Mouse (Mus musculus) embryonic facial prominence, embryonic 12.5 days (tissue): ENCODE measurements around the gene Txlng. TPM values are rescaled to one million over a fixed set of nuclear protein-coding genes. Genes with fewer than 3 reads are reported as not detected.
A peak's percentile ranks its signal among the peaks of the same experiment; 100 is the strongest.

Source experiments
- ATAC-seq: fragments of 200-750 bp; cut with Nextera tagmentation; 2 replicates; pipeline ENCODE4 v1.8.0; 2017; ENCODE audit not compliant: insufficient number of reproducible peaks, insufficient read depth, low FRiP score, low TSS enrichment
- H3K27ac ChIP-seq: fragments of 300-500 bp; sonication (generic); 2 replicates; pipeline ENCODE4 v1.5.1; 2016; ENCODE audit warnings: mild to moderate bottlenecking
- H3K27me3 ChIP-seq: fragments of 300-500 bp; sonication (generic); 2 replicates; pipeline ENCODE4 v1.6.1; 2016; ENCODE audit warnings: mild to moderate bottlenecking, moderate library complexity
- H3K36me3 ChIP-seq: fragments of 300-500 bp; sonication (generic); 2 replicates; pipeline ENCODE4 v1.6.1; 2016; ENCODE audit warnings: mild to moderate bottlenecking
- H3K4me1 ChIP-seq: fragments of 300-500 bp; sonication (generic); 2 replicates; pipeline ENCODE4 v1.6.1; 2016
- H3K4me2 ChIP-seq: fragments of 300-500 bp; sonication (generic); replicated peaks from 2 replicates; pipeline ENCODE4 v1.6.1; 2016; ENCODE audit warnings: mild to moderate bottlenecking, moderate library complexity
- H3K4me3 ChIP-seq: fragments of 300-500 bp; sonication (generic); 2 replicates; pipeline ENCODE4 v1.5.1; 2016; ENCODE audit warnings: mild to moderate bottlenecking
- H3K9ac ChIP-seq: fragments of 300-500 bp; sonication (generic); 2 replicates; pipeline ENCODE4 v1.6.1; 2016; ENCODE audit warnings: mild to moderate bottlenecking, moderate library complexity
- H3K9me3 ChIP-seq: fragments of 300-500 bp; sonication (generic); 2 replicates; pipeline ENCODE4 v1.6.1; 2016; ENCODE audit warnings: mild to moderate bottlenecking, moderate library complexity
- WGBS: fragments of 180-500 bp; shearing (Covaris S2); methylation state at CpG from one replicate; pipeline ENCODE4 v1.1.7; 2016; 5-methylcytosine and 5-hydroxymethylcytosine counted together
- polyA plus RNA-seq: library from polyadenylated mRNA; unstranded; fragments of >200 nt; fragmentation: Nextera tagmentation; extraction: Ambion mirVana; gene quantifications from 2 replicates; pipeline ENCODE4 v1.2.1, GENCODE M21; 2016

The Txlng gene
- polyA plus RNA-seq = 17.1 TPM in 2 replicates

GRCm38 (mm10) chrX:162829203-162829708, at the start of gene Txlng:
Gene Txlng, minus strand, starts transcription at chrX:162829454.
- Histone ChIP-seq H3K4me2 (peak within 1 kb of the TSS; percentile 83), H3K27me3 (no peaks in the 10 kb centered on the region), H3K9ac (peak within 1 kb of the TSS; percentile 54), H3K36me3 (no peaks in the 10 kb centered on the region), H3K9me3 (no peaks in the 10 kb centered on the region), H3K4me1 (no peaks in the 10 kb centered on the region), H3K4me3 (peak within 1 kb of the TSS; percentile 54), H3K27ac (no peak within 1 kb of the TSS)
- WGBS = 28% methylated on average over 37 of the region's 37 CpGs
- ATAC-seq = peak; percentile 99

DNA sequence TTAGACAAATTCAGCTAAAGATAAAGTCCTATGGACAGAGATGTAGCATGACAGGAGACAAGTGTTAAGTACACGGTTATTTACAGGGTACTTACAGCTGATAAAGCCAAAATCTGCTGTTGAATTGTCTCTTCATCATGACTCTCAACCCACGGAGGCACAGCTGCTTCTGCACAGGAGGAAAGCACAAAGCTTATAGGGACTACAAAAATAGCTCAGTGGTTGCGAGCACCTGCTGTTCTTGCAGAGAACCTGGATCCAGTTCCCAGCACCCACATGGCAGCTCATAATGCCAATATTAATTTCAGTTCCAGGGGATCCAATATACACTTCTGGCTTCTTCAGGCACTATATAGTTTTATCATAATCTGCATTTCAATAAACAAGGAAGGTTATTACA, 49.0 kb upstream of the Txlng start:
- 92% methylated on average over 3 of the region's 3 CpGs for WGBS
- H3K4me1 ChIP-seq = no peaks in the 10 kb centered on the region
- no peak for ATAC-seq
- no peaks in the 10 kb centered on the region for H3K27me3 ChIP-seq
- no peak overlapping the region for H3K4me3 ChIP-seq
- H3K36me3 ChIP-seq = no peaks in the 10 kb centered on the region
- H3K4me2 ChIP-seq = no peak overlapping the region
- no peak overlapping the region for H3K9ac ChIP-seq
- H3K27ac ChIP-seq = no peak overlapping the region
- H3K9me3 ChIP-seq = no peaks in the 10 kb centered on the region

- H3K27ac ChIP-seq = no peak overlapping the region
- 71% methylated on average over 2 of the region's 2 CpGs for WGBS
- no peak overlapping the region for H3K4me3 ChIP-seq
- H3K9me3 ChIP-seq = no peaks in the 10 kb centered on the region
- H3K4me2 ChIP-seq = no peak overlapping the region
- 0 out of 2 replicates have a peak, but pooled peaks cover 5% of the 10 kb centered on the region for H3K36me3 ChIP-seq
- no peaks in the 10 kb centered on the region for H3K4me1 ChIP-seq
- H3K27me3 ChIP-seq = no peaks in the 10 kb centered on the region
- no peak for ATAC-seq
- no peak overlapping the region for H3K9ac ChIP-seq
These were observed 44.5 kb upstream of the Txlng start for GRCm38 (mm10) chrX:162873761-162874160.

DNA sequence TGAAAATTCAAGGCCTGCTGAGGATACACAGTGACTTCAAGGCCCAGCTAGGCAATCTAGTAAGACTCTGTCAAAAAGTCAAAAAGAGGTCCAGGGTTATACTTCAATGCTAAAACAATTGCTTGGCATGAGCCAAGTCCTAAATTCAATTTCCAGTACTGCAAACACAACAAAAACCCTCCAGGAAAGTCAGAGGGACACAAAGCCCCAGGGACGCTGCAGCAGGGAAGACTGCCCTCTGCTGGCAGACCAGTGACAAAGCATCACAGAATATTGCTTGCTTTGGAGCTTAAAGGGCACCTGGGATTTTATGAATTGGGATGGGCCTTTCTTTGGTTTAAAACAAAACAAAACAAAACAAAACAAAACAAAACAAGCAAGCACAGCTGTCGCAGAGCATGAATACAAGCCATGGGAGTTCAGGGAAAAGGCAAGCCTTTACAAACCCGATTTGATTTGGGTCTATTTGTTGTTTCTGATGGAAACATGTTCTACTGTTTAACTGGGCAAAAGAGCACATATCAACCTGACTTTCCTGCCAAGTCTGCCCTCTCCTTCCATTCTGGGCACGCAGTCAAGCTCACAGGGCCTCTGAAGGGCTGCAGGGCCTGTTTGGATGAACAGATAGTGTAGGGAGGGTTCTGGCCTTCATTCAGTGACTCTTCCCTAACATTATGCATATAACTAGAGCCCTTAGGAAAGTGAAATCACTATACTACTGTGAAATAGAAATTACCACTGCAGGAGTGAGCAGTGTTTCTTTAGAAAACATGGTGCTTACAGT, 42.7 kb upstream of the Txlng start:
- no peak overlapping the region for H3K4me3 ChIP-seq
- no peak overlapping the region for H3K4me2 ChIP-seq
- no peak overlapping the region for H3K27ac ChIP-seq
- H3K4me1 ChIP-seq = no peaks in the 10 kb centered on the region
- no peak overlapping the region for H3K9ac ChIP-seq
- 0 out of 2 replicates have a peak, but pooled peaks cover 5% of the 10 kb centered on the region for H3K36me3 ChIP-seq
- 55% methylated on average over 4 of the region's 4 CpGs for WGBS
- H3K27me3 ChIP-seq = no peaks in the 10 kb centered on the region
- no peaks in the 10 kb centered on the region for H3K9me3 ChIP-seq
- ATAC-seq = no peak

- Histone ChIP-seq H3K9me3 (no peaks in the 10 kb centered on the region), H3K4me2 (no peak overlapping the region), H3K4me1 (no peaks in the 10 kb centered on the region), H3K4me3 (no peak overlapping the region), H3K27ac (no peak overlapping the region), H3K36me3 (0 out of 2 replicates have a peak, but pooled peaks cover 5% of the 10 kb centered on the region), H3K27me3 (no peaks in the 10 kb centered on the region), H3K9ac (no peak overlapping the region)
- ATAC-seq = no peak
- 79% methylated on average over 3 of the region's 3 CpGs for WGBS
These were observed 39.2 kb upstream of the Txlng start for GRCm38 (mm10) chrX:162868294-162868965.

DNA sequence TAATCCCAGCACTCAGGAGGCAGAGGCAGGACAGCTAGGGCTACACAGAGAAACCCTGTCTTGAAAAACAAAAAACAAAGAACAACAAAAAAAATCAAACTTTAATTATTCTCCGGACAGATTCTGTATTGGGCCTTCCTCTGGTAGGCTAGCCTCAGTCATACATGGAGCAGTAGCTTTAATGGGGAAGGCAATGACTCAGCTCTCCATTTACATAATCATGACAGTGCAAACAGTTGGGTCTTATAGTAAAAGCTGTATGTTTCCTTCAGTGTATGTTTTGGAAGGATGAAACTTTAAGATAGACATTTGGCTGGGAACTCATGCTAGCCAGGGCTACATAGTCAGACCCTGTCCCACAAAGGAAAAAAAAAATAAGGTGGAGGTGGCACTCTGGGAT, 19.4 kb upstream of the Txlng start:
- Histone ChIP-seq H3K9me3 (no peaks in the 10 kb centered on the region), H3K4me2 (no peak overlapping the region), H3K4me1 (no peaks in the 10 kb centered on the region), H3K36me3 (no peaks in the 10 kb centered on the region), H3K9ac (no peak overlapping the region), H3K27me3 (no peaks in the 10 kb centered on the region), H3K27ac (no peak overlapping the region), H3K4me3 (no peak overlapping the region)
- no peak for ATAC-seq
- WGBS = 94% methylated on average over 1 of the region's 1 CpGs

DNA sequence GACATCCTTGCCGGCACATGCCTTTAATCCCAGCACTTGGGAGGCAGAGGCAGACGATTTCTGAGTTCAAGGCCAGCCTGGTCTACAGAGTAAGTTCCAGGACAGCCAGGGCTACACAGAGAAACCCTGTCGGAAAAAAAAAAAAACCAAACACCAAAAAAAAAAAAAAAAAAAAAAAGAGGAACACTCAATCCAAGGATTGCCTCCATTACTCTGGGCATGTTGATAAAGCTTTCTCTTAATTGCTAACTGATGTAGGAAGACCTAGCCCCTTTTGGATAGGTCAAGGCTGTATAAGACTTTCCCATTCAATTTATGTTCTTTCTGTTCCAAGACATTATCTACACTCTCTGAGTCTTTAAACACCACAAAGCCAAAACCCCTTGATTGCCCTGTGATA, 16.3 kb upstream of the Txlng start:
- no peak overlapping the region for H3K9ac ChIP-seq
- H3K9me3 ChIP-seq = no peaks in the 10 kb centered on the region
- no peak for ATAC-seq
- no peak overlapping the region for H3K4me2 ChIP-seq
- no peaks in the 10 kb centered on the region for H3K36me3 ChIP-seq
- no peaks in the 10 kb centered on the region for H3K4me1 ChIP-seq
- WGBS = 86% methylated on average over 3 of the region's 3 CpGs
- no peak overlapping the region for H3K27ac ChIP-seq
- H3K4me3 ChIP-seq = no peak overlapping the region
- H3K27me3 ChIP-seq = no peaks in the 10 kb centered on the region

DNA sequence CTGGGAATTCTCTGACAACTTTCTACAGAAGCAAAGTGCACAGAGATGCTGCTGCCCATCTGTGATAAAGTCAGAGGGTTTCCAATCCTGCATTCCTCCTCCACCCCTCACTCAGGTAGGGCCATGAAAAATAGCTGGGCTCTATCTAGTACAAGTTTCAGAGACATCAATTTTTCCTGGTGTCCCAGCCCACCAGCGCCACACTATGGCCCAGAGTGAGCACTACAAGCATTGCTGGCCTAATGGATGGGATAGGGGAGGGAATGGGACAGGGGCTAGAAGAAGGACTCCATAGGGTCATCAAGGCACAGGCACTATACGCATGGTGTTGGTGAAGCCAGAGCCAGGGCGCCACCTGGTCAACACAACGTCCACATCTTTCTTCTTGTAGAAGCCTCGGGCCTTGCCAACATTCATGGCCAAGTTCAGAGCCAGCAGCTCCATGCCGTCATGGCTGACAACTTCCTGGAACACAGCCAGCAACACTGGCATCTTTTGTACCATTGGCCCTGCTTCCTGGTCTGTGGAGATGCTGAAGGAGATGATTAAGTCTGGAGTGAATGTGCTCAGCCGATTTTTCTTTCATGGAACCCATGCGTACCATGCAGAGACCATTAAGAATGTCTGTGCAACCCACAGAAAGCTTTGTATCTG, 15.3 kb upstream of the Txlng start:
- H3K9ac ChIP-seq = no peak overlapping the region

DNA sequence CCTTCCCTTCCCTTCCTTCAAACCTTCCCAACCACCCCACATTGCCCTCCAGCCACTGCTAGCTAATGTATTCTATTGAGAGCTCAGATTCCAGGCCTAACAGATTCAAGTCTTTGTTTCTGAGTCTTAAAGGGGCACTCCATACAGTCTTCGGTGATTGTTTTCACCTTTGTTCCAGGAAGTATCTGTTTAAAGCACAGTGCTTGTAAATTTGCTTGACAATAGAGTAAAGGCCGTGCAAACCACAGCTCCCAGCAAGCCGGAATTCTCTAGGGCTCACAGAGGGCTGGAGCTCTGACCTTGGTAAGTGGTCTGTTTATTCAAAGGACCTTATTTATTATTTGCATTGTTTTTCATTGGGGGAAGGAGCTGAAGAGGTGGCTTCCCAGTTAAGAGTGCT, 2.8 kb upstream of the Txlng start:
- Histone ChIP-seq H3K9me3 (no peaks in the 10 kb centered on the region), H3K36me3 (no peaks in the 10 kb centered on the region), H3K27me3 (no peaks in the 10 kb centered on the region), H3K4me3 (no peak overlapping the region), H3K4me1 (no peaks in the 10 kb centered on the region), H3K27ac (no peak overlapping the region), H3K9ac (no peak overlapping the region), H3K4me2 (no peak overlapping the region)
- no peak for ATAC-seq
- WGBS = 35% methylated on average over 3 of the region's 3 CpGs

More for the DNA sequence above, 15.3 kb upstream of the Txlng start:
- no peak overlapping the region for H3K27ac ChIP-seq
- no peak for ATAC-seq
- H3K9me3 ChIP-seq = no peaks in the 10 kb centered on the region
- 66% methylated on average over 8 of the region's 8 CpGs for WGBS
- H3K36me3 ChIP-seq = no peaks in the 10 kb centered on the region
- no peak overlapping the region for H3K4me3 ChIP-seq
- H3K4me2 ChIP-seq = no peak overlapping the region
- no peaks in the 10 kb centered on the region for H3K27me3 ChIP-seq
- no peaks in the 10 kb centered on the region for H3K4me1 ChIP-seq

GRCm38 (mm10) chrX:162831542-162831941, 2.3 kb upstream of the Txlng start:
- no peak overlapping the region for H3K4me3 ChIP-seq
- no peaks in the 10 kb centered on the region for H3K4me1 ChIP-seq
- H3K27me3 ChIP-seq = no peaks in the 10 kb centered on the region
- no peak for ATAC-seq
- no peaks in the 10 kb centered on the region for H3K36me3 ChIP-seq
- H3K27ac ChIP-seq = no peak overlapping the region
- no peak overlapping the region for H3K4me2 ChIP-seq
- 59% methylated on average over 1 of the region's 1 CpGs for WGBS
- no peaks in the 10 kb centered on the region for H3K9me3 ChIP-seq
- no peak overlapping the region for H3K9ac ChIP-seq

- WGBS = 21% methylated on average over 1 of the region's 1 CpGs
- H3K27me3 ChIP-seq = no peaks in the 10 kb centered on the region
- no peaks in the 10 kb centered on the region for H3K36me3 ChIP-seq
- no peaks in the 10 kb centered on the region for H3K9me3 ChIP-seq
- no peaks in the 10 kb centered on the region for H3K4me1 ChIP-seq
- H3K9ac ChIP-seq = no peak overlapping the region
- ATAC-seq = no peak
- H3K4me2 ChIP-seq = no peak overlapping the region
- no peak overlapping the region for H3K27ac ChIP-seq
- H3K4me3 ChIP-seq = no peak overlapping the region
These were observed 1.8 kb upstream of the Txlng start for GRCm38 (mm10) chrX:162831036-162831435.
